Mouse (Mus musculus) left cerebral cortex, postnatal 14 days (tissue): Measurements from ENCODE around the gene Gm14496. TPM values are rescaled to one million over a fixed set of nuclear protein-coding genes. Genes with fewer than 3 reads are reported as not detected.
"Not testable (repeated sequence)": the region's sequence is repeated elsewhere in the genome, so short reads cannot be mapped to it uniquely, and the experiment has no call there.

ENCODE experiments used
- DNase-seq, 2 experiments: peaks; one replicate each; pipeline ENCODE4 v3.0.0; 2021 to 2022; ENCODE audit warnings: low spot score in 2 of 2, mixed read lengths in 1 of 2
- intact Hi-C: fragments of 180-260 bp; cut with DNase I; formaldehyde crosslinking; loops from one replicate; pipeline ENCODE4 v1.15.1; 2025
- long read RNA-seq, 2 experiments: library from polyadenylated mRNA; stranded (forward); transcript quantifications; one replicate each; pipeline ENCODE4 v2.0.0; 2021
- total RNA-seq, 2 experiments: library from RNA; stranded (reverse); gene quantifications; 2 replicates each; pipeline ENCODE4 v1.2.3; 2021

Gm14496 gene
- not detected for total RNA-seq
- long read RNA-seq, experiment 1: 0 reads
- long read RNA-seq, experiment 2: 0 reads

DNA sequence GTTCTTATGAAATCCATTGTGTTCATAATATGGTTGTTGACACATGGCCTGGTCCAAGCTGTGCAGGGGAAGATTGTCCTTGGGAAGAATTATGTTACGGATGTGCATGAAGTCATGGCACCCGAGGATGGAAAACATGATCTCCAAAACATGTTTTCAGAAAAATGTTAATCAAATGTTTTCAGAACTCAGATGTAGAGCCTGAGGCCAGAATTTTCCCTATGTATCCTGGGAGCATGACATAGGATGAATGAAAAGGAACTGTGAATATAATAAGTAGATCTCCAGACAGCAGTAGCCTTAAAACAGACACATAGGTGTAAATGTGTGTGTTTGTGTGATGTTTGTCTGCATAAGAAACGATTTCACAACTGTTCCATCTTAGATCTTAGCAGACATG is at the start of gene Gm14496:
Gene Gm14496, plus strand, starts transcription at position 301 of the 400 bp plus-strand sequence.
- intact Hi-C loops: no loop called here
- DNase-seq: no peak

GRCm38 (mm10) chr2:181952747-181953680 is 37.9 kb upstream of the Gm14496 start:
- intact Hi-C loops, DNase-seq: not testable (repeated sequence)

DNA sequence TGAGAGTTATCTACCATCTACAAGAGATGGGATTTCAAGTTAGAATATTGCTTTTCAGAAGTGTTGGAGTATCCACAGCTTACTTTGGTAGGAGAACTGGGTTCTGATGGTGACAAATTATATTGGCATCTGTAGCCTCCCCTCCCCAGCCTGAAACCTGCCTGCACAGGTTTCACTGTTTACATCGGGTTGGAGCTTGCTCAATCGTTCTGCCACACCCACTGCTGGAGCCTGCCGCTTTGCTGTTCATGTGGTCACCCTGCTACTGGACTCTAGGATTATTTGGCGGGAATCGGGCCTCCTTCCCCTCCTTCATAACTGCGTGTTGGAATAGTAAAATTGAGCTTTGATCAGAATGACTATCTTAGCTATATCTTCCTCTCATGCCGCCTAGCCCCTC is 22.5 kb upstream of the Gm14496 start:
- intact Hi-C loops: no loop called here
- no peak for DNase-seq

GRCm38 (mm10) chr2:181969187-181969586 is 21.7 kb upstream of the Gm14496 start:
- intact Hi-C loops: no loop called here
- DNase-seq: no peak

DNA sequence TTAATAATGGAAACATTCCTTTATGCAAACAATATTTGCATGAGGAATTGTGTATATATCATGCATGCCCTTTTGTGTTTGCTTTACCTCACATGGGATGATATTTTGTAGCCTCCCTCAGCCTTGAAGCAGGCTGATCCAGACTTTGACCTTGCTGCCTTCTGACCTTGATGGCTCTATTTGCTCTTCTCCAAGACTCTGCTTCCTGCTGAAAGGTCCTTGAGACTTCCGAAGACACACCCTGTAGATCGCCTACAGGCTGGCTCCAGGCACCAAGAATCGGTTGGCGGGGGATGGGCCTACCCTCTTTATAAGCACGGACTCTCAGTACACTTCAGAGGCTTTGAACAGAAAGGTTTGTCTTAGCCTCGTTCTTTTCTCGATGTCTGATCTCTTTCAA is 9.0 kb upstream of the Gm14496 start:
- DNase-seq, intact Hi-C loops: not testable (repeated sequence)

Other genes with a start within 250 kb of the Gm14496 start
- gene Myt1, start 227.8 kb upstream of the Gm14496 start, total RNA-seq: 10 to 100 TPM; 20.4 to 21.3 TPM
- 10 to 100 TPM; 65.9 to 69.4 TPM for gene Pcmtd2, start 153.3 kb upstream of the Gm14496 start, total RNA-seq
- 10 to 100 TPM; 29.3 to 31.4 TPM for gene Polr3k, start 126.8 kb upstream of the Gm14496 start, total RNA-seq